Mouse (Mus musculus) hindlimb bud, embryonic 11.5 days (tissue): Measurements from ENCODE around the gene Runx2.

Experiments used
- DNase-seq: peaks from one replicate; pipeline ENCODE4 v3.0.0-alpha.2; 2012; ENCODE audit warnings: low read depth, low spot score; ENCODE audit errors: extremely low spot score

Runx2 gene

DNA sequence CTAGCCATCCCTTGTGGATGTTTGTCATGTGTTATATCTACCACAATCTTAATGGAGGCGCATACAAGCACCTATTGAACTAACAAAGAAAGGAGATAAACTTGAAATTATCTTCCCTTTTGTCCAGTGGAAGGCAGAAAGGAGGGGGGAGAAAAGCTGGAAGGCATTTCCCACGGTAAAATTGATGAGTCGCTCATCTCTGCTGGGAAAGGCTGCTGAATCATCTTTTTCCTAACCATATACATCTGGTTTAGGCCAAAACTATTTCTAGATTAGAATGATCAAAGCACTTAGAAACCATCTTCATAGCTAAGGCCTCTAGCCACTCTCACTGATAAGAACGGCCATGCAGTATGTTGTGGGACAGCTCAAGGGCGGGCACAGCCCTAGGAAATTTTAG, 147.3 kb downstream of the Runx2 start:
- DNase-seq = no peak

DNA sequence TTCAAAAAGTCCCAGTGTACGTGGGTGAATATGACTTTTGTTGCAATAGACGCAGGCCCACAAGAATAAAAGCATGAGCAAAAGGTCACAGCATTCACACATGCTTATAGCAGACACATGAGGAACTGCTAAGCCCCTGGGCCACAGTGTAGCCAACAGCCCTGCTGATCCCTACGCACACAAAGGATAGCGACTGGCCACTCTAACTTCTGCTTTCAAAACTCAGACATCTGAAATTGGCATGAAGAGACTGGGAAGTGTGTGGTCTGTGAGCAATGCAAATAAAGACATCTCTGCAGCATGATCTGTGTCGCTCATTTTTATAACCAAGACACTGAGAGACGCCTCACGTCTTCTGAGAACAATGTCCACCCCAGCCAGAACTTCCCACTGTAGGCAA, 150.7 kb downstream of the Runx2 start:
- DNase-seq = no peak

DNA sequence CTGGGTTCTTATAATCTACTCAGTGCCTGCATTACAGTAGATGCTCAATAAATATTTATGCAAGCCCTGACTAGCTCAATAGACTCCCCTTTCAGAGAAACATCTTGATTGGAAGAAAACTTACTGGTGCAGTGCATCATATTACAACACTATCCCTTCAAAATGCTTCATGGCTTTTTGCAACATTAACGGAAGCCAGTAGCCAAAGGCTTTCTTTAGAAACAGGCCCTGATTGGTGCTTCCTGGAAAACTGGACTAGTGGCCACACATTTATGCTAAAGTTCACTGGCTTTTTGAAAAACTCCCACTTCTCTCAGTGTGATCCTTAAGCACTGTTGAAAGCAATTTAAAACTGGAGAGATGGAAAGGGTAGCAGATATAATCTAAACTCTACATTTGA, 151.4 kb downstream of the Runx2 start:
- no peak for DNase-seq

DNA sequence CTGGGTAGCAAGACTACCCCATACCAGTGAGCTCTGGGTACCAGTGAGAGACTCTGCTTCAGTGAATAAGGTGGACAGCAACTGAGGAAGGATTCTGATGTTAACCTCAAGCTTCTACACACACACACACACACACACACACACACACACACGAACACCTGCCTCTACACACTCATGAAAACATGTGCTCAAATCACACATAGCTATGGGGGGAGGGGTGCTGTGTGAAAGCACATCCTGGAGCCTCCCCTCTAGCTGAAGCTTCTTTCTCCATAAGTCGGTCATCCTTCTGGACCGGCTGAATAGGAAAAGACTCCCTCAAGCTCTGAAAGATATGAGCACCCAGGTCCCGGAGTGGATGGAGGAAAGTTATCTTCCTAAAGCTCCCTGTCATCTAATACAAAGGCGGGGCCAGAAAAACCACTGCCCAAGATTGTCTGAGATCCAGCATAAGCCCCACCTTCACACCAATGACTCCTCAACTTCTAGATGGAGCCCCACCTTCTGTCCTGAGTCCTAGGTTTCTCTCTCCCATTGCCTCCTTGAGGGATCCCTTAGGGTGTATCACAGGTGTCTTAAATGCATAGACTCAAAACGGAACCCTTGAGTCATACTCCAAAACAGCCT, 152.4 kb downstream of the Runx2 start:
- DNase-seq = no peak

DNA sequence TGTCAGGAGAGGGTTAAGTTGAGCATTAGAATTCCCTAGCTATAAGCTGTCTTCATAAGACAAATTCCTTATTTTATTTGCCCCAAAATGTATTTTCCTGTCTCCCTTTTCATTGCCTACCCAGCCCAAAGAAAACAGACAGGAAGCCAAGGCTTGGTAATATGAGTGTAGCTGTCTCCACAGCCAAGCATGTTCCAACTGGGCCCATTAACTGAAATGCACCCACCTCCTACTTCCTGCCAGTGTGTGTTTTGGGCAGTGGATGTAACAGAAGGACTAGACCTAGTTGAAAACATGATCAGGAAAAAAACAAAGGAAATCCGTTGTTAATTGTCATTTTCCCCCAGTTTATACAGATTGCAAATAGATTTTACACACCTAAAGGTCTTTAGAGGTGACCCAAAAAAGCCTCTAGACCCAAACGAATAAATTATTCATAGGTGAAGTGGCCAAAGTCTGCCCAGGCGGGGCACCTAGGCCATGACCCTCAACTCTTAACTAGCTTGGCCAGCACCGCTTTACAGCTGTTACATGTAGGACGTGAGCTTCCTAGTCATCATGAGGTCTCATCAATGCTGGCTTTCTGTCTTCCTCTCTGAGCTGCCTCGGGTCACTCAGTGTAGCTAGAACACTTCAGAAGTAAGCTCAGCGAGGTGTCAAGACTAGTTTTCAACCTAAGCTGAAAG, 154.3 kb downstream of the Runx2 start:
- no peak for DNase-seq

DNA sequence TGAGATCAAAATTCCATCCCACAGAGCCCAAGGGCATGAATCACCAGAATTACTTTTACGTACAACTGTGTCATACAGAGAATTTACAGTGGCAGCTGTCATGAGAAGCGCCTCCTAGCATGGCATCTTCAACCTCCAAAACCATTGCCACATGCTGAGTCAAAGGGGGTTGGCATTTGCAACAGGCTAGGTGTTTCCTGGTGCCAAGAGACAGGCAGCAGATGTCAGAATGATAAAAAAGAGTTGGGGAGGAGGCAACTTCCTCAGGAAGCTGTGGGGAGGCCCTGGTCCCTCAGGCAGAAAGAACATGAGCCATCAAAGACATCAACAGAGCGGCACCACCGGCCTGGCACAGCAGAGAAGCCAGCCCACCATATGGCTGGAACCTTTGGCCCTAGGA, 160.1 kb downstream of the Runx2 start:
- DNase-seq = no peak

DNA sequence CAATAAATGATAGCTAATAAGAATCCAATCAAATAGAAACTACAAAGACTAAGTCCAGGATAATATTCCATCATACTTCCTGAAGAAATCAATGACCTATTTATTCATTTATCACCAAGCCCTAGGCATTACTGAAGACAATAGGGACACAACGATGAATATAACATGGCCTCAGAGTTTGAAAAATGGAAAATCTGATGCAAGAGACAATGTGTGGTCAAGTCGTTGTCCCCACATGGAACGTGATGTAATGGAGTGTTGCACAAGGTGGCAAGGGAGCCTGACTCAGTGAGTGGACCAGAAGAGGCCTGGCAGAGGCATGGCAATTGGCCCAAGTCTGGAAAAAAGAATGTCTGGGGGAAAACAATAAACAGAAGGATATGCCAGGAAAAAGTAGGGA, 161.5 kb downstream of the Runx2 start:
- DNase-seq = no peak

DNA sequence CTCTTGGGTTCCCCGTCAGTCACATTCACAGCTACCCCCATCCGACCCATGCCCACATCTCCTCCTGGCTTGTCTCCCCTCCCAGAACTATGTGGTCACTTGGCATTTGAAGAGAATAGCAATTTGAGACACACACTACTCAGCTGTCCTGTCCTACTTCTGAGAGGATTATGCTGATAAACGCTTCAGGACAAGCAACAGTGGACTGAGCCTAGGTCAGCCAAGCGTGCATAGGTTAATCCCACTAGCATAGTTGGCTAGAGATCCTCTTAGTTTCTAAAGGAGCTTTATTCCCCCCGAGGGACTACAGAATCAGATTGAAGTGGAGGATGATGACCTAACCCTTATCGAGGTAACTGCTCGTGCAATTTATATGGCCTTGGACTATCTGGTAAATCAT, 162.5 kb downstream of the Runx2 start:
- DNase-seq = no peak

DNA sequence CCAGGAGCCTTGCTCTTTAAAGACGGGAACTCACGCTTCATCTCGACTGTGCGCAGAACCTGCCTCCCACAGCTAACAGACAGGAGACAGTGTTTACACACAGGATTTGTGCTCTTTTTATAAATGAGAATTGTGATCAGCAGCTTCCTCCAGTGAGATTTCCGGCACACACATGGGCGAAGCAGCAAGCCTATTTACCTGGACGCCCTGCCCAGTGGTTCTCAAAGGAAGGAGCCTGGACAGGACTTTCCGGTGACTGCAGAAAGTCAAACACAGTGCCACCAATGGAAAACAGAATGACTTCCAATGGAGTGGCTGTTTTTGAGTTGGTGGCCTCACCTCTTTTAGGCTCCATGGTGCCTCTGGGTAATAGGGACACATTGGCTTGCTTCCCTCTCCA, 163.0 kb downstream of the Runx2 start:
- no peak for DNase-seq

DNA sequence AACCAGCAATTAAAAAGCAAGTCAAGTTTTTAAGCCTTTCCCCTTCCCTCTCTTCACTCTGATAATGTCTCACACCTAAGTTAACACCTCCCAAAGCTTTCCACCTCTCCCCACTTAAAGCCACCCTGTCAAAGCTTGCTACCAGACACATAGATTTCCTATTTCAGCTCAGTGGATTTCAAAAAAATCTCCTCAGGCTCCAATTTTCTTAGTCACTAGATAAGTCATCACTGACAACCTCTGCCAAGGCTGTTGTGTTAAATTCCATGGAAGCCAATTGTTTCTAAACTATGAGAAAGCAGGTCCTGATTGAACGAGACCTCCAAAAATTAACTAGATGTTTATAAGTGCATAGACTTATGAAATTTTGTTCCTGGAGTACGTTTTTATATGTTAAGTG, 164.2 kb downstream of the Runx2 start:
- DNase-seq = no peak

DNA sequence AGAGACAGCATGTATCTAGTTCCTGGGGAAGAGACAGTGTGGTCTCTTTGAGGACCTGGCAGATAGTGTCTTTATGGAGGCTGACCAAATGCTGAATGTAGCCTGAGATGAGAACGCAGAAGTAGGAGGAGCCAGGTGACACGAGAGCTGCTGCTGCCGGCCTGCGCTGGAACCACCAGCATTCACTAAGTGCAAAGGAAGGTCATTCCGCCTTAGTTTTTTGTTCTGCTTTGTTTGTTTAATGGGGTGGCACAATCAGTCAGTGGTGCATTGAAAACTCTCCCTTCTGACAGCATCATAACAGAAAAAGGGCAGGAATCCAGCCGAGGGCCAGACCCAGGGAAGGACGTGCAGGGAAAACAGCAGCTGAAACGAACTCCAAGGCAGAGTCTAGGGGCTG, 165.5 kb downstream of the Runx2 start:
- DNase-seq = no peak

DNA sequence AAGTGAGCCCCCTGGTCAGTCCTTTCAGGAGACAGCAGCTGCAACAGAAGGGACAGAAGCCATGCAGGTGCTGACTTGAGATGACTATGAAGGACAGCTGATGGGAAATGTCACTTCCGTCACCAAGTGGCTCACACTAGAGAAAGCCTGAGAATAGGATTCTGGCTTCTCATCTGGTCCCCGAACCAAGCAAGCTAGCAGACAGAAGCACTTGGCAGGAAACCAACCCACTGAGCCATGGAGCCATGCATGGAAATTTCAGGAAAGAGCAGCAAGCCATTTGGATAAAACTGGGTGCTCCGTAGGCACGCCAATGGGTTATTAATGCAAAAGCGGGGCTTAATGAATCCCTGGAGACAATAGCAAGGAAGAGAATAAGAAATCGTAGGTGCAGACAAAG, 166.7 kb downstream of the Runx2 start:
- DNase-seq = no peak

DNA sequence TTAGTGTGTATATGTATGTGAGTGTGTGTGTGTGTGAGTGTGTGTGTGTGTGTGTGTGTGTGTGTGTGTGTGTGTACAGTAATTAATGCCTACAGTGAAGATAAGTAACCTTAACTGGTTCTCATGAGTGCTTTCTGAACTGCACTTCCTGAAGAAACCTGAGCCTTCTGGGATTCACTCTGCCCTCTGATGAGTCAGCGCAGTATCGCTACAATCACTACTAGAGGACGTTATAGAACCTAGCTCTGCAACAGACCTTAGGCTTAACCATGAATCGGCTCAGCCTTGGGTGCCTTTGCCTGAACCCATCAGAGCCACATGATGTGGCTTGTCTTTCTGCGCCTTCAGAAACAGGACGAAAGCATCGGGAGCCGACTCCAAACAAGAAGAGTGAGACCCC, 169.5 kb downstream of the Runx2 start:
- DNase-seq = no peak

DNA sequence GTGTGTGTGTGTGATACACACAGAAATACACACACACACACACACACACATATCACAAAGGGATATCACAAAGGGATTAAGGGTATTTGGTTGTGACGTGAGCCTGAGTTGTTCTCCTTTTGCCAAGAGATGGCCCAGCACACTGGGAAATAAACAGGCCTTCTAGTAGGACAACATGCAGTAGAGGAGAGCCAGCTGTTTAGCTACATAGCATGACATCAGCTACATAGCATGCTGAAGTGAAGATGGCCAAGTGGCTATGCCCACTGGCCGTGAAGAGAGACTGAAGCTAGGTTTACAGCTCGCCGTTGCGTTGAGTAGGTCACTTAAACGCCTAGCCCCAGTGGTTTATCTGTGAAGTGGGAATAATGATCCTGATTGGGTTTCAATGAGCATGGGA, 171.3 kb downstream of the Runx2 start:
- no peak for DNase-seq

DNA sequence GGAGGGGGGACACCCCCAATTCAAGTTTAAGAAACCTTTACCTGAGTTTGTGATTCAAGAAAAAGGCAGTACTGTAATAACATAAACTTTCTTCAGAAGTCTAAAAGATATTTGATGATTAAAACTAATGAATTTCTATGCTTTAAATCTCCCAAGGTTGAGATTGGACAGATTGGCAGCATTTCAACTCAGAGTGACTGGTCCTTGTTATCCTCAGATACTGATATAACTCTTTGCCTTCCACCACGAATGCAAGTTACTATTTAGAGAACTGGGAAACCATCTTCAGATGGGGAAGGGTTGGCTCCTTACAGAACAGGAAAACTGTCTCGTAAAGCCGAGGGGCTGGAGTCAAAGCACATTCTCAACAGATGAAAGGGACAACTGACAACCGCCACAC, 172.5 kb downstream of the Runx2 start:
- no peak for DNase-seq

DNA sequence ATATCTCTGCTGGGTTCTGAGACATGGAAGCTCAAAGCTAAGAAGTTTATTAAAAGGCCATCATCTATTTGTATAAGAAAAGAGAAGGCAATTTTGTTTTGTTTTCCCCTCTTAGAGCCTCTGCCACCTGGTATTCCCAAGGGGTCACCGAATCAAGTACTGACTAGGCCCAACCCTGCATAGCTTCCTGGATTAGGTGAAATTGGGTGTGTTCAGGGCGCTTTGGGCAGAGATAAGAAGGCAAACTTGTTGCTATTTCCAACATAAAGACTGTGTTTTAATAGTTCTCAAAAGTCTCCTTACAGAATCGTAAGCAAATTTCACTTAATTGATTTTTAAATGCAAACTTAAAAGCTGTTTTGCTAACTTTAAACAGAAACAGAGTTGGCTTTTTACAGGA, 173.7 kb downstream of the Runx2 start:
- no peak for DNase-seq

DNA sequence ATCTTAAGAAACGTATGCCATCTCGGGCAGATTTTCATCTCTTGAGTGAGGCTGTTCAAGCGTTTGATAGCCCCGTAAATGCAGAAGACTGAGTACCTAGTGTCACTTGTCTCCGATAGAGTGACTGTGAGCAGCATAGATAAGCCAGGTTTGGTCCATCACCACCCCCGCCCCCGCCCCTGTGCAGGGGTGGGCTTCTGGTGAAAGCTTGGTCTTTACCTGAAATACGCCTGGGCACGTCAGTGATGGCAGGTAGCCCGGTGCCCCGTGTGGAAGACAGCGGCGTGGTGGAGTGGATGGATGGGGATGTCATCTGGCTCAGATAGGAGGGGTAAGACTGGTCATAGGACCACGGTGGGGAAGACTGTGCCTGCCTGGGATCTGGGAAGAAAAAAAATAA, 175.2 kb downstream of the Runx2 start:
- no peak for DNase-seq

DNA sequence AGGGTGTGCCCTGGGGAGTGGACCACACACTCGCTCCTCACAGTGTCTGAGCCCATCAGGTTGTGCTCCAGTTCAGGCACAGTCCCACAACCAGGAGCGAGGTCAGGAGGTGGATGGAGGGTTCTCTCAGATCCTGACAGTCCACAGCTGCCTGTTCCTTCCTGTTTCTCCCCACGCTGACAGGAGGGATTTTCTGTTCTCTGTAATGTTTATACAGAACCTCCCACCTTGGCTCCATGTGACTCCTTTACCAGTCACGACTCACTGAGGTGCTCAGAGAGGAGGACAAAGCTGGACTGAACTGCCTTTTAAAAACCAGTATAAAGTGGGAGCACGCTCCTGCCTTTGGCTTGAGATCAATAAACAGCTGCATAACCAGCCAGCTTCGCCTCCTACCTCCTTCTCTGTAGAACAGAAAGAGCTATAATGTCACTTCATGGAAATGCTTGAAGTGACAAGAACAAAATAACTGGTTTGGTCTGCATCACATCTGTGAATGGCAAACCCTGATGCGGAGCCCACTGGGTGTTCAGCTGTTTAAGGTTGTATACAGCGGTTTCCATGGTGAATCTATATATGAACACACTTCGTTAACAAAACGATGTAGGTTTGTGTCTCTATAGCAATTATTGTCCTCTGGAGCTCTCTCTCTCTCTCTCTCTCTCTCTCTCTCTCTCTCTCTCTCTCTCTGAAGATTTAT, 177.3 kb downstream of the Runx2 start:
- no peak for DNase-seq

DNA sequence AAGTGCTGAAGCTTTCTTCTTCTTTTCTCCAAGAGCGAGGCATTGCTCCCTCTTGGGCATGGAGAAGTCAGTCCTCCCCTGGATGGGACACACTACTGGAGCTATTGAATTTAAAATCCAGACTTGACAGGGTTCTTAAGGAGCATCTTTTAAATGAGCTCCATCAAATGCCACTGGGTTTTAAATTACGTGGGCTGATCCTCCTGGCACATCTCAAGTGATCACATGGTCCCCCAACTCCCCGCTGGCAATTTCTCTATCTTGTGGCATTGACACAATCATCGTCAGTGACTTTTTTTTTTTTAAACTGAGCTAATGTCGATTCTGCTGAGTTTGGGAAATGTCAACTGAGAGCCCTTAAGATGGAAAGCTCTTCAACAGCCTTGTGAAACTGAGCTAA, 180.1 kb downstream of the Runx2 start:
- no peak for DNase-seq

DNA sequence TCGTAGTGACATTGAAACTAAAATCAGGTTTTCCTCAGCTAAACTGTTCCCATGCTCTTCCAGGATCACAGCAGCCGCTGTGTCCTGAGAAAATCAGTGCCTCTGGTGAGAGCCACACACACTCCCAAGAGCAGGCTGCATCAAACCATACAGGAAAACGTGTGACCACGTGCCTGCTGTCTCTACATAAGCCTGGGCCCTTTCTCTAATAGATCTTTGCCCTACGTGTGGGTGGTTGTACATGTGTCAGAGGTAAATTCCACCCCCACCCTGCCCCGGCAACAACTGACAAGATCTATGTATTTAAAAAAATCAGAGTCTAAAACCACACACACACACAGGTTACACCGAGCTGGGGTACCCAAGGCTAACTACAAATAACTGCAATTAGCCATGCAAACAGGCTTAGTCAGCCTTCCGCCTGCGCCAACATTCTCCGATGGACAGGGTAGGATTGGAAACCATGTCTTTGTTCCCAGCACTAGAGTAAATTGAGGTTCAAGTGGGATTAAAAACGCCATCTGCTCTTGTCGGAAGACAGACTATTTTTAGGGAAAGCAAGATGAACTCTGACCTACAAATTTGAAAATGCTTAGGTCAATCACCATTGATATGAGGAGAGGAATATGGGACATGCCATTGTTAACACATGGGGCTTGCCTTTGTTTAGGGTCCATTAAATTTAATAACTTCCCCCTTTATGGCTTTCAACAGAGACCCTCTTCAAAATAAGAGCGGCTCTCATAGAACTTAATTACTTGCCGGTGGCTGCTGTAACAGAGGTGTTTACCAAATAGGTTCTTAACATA, 180.8 kb downstream of the Runx2 start:
- DNase-seq = no peak

DNA sequence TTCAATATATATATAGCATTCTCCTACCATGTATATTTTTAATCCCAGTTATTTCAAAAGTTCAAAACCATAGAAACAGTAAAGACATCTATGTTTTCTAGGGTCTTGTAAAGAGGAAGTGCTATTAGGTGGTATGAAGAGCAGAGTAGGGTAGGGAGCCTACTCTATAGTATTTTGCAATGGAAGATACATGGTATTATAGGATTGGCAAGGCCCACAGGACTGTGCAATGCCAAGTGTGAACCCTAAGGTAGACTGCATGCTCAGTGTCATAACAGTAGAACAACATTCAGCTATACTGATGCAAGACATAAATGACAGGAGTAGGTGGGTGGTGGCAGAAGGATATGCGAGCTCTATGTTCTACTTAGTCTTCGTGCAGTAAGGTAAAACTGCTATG, 181.7 kb downstream of the Runx2 start:
- DNase-seq = no peak

DNA sequence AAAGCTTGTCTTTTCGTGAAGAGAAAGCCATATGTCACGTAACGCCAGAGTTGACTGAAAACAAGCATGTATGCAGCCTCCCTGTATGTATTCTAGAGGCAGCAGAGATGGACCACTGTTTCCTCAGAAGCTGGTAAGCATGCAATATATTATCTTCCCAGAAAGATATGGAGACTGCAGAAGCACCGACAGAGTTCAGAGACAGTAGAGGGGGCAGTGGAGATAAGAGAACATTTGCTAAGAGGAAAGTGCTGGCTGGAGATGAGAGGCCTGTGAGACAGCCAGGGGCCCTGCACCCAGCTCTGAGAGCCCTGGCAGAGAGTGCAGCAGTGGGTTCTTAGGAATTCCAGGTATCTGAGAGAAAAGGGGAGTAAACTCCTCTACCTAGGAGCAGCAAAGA, 182.3 kb downstream of the Runx2 start:
- DNase-seq = no peak
